In the genomic region with DNA sequence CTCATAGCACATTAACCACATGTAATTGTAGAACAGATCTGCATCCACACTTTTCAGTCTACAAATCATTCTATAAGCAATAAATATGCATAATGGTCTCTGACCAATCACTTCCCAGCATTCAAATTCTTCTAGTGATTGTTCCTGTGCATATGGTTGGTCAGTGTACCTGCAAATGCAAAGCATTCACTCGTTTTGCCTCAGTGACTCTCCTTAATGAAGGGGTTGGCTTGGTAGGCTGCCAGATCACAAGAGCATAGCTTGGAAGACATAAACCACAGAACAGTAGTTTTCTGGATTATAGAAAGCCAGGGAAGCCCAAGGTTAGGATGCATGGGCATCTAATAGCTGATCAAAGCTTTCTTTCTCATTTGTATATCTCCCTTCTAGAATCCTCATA, we compare ENCODE assay signal across 25 mouse cellular contexts.
DNase-seq lines count a peak whose midpoint lies in the region; ATAC-seq and TF ChIP-seq lines count a peak whose summit lies in the region.
"Had no signal": no experiment of that assay in that cellular context is flagged by ENCODE, and none has a peak within 500 bp of the region (broad histone marks: within the 10 kb centered on the region; RNA-seq: fewer than 3 reads in every experiment).

No protein-coding gene starts in this region.

- no peak overlapping the region for H3K4me2 ChIP-seq in kidney, embryonic 15.5 days
- no peak overlapping the region for H3K4me2 ChIP-seq in kidney, postnatal 0 days (ENCODE audit: low read length)
- H3K4me2 ChIP-seq: forebrain, embryonic 13.5 days; heart, embryonic 12.5 days; heart, embryonic 15.5 days; hindbrain, embryonic 13.5 days had no signal

- peak; percentile 54; the same call in 1 of the 2 replicates for ATAC-seq in kidney, embryonic 15.5 days (replicated peaks; ENCODE audit: low FRiP score)
- no peak for ATAC-seq in kidney, postnatal 0 days (replicated peaks; ENCODE audit: low FRiP score, low read depth)
- ATAC-seq: CD4-positive, CD25-positive, alpha-beta regulatory T cell, adult 4 months; forebrain, embryonic 13.5 days; forebrain, embryonic 16.5 days; hindbrain, embryonic 16.5 days had no signal

- DNase-seq in kidney, adult 18-20 months = no peak
- DNase-seq in kidney, postnatal 0 days (ENCODE audit: low spot score) = peak; percentile 2
- DNase-seq in kidney, postnatal 36 days = peak; percentile 4 to 5
- no peak for DNase-seq in layer of hippocampus, postnatal 10 days (ENCODE audit: low spot score in 2 of 2)
- no peak for DNase-seq in lung, postnatal 25 days (ENCODE audit: low spot score)
- DNase-seq: adrenal gland, postnatal 10 days; adrenal gland, postnatal 36 days; cerebellum, adult 18-20 months; cerebellum, adult 9-10 months; cerebellum, postnatal 14 days; gastrocnemius, adult 2 months; gastrocnemius, postnatal 25 days; heart, adult 18-20 months; heart, postnatal 10 days; heart, postnatal 36 days had no signal

- H3K9me3 ChIP-seq in kidney, embryonic 15.5 days (replicated peaks) = no peaks in the 10 kb centered on the region
- H3K9me3 ChIP-seq in kidney, postnatal 0 days (replicated peaks; ENCODE audit: low read length) = no peaks in the 10 kb centered on the region
- H3K9me3 ChIP-seq: forebrain, embryonic 10.5 days; forebrain, embryonic 13.5 days; heart, embryonic 12.5 days; heart, embryonic 15.5 days; hindbrain, embryonic 10.5 days; hindbrain, embryonic 13.5 days had no signal

- no peak overlapping the region for H3K27ac ChIP-seq in kidney, embryonic 15.5 days
- H3K27ac ChIP-seq in kidney, postnatal 0 days = no peak overlapping the region
- H3K27ac ChIP-seq: forebrain, embryonic 10.5 days; forebrain, embryonic 13.5 days; gastrocnemius, adult 2 months; heart, embryonic 15.5 days; hindbrain, embryonic 10.5 days; hindbrain, embryonic 13.5 days had no signal

- H3K9ac ChIP-seq in kidney, embryonic 15.5 days = no peak overlapping the region
- H3K9ac ChIP-seq in kidney, postnatal 0 days (ENCODE audit: low read depth, low read length) = no peak overlapping the region
- H3K9ac ChIP-seq: forebrain, embryonic 13.5 days; heart, embryonic 12.5 days; heart, embryonic 15.5 days; hindbrain, embryonic 13.5 days had no signal

- H3K36me3 ChIP-seq in kidney, embryonic 15.5 days = no peaks in the 10 kb centered on the region
- H3K36me3 ChIP-seq in kidney, postnatal 0 days (ENCODE audit: insufficient read depth, low read length) = no peaks in the 10 kb centered on the region
- H3K36me3 ChIP-seq: forebrain, embryonic 10.5 days; heart, embryonic 12.5 days; heart, embryonic 15.5 days; hindbrain, embryonic 10.5 days; hindbrain, embryonic 13.5 days had no signal

- TF ChIP-seq CTCF in kidney, postnatal 0 days (IDR thresholded peaks at IDR 0.05; ENCODE audit: low read depth) = no peak

- no peak overlapping the region for H3K4me3 ChIP-seq in kidney, embryonic 15.5 days (replicated peaks)
- H3K4me3 ChIP-seq in kidney, postnatal 0 days (replicated peaks; ENCODE audit: low read depth, low read length) = no peak overlapping the region
- H3K4me3 ChIP-seq: forebrain, embryonic 10.5 days; forebrain, embryonic 13.5 days; gastrocnemius, adult 2 months; heart, embryonic 12.5 days; heart, embryonic 15.5 days; hindbrain, embryonic 10.5 days; hindbrain, embryonic 13.5 days had no signal

- H3K27me3 ChIP-seq in kidney, embryonic 15.5 days = no peaks in the 10 kb centered on the region
- no peaks in the 10 kb centered on the region for H3K27me3 ChIP-seq in kidney, postnatal 0 days (ENCODE audit: insufficient read depth, low read length)
- H3K27me3 ChIP-seq: forebrain, embryonic 13.5 days; heart, embryonic 12.5 days; heart, embryonic 15.5 days; hindbrain, embryonic 13.5 days had no signal

- H3K4me1 ChIP-seq in kidney, embryonic 15.5 days = no peaks in the 10 kb centered on the region
- H3K4me1 ChIP-seq in kidney, postnatal 0 days (replicated peaks; ENCODE audit: insufficient read depth, low read length) = no peaks in the 10 kb centered on the region
- H3K4me1 ChIP-seq: forebrain, embryonic 10.5 days; forebrain, embryonic 13.5 days; heart, embryonic 12.5 days; heart, embryonic 15.5 days; hindbrain, embryonic 10.5 days; hindbrain, embryonic 13.5 days had no signal

- WGBS in kidney, embryonic 15.5 days = 43% methylated on average over 1 of the region's 1 CpGs
- WGBS in kidney, postnatal 0 days = 36% methylated on average over 1 of the region's 1 CpGs

Comparison
In these comparisons a context has a peak if more than half of its experiments do, and no peak if none do; other contexts are left out.
1. DNase-seq: peak in kidney, postnatal 0 days (single experiment) and kidney, postnatal 36 days (2 of 2); none in kidney, adult 18-20 months (single experiment), layer of hippocampus, postnatal 10 days (0 of 2) and lung, postnatal 25 days (single experiment).